Mouse (Mus musculus) spleen, postnatal 10 days (tissue): ENCODE data around the gene Tmem156.

Experiments
- DNase-seq, 2 experiments: peaks; one replicate each; pipeline ENCODE4 v3.0.0; 2021 to 2022; ENCODE audit warnings: low spot score in 2 of 2

Gene Tmem156

GRCm38 (mm10) chr5:65097457-65097856 is 5.5 kb upstream of the Tmem156 start:
- DNase-seq: no peak

- DNase-seq: no peak
These were observed 4.9 kb upstream of the Tmem156 start for GRCm38 (mm10) chr5:65096805-65097204.

DNA sequence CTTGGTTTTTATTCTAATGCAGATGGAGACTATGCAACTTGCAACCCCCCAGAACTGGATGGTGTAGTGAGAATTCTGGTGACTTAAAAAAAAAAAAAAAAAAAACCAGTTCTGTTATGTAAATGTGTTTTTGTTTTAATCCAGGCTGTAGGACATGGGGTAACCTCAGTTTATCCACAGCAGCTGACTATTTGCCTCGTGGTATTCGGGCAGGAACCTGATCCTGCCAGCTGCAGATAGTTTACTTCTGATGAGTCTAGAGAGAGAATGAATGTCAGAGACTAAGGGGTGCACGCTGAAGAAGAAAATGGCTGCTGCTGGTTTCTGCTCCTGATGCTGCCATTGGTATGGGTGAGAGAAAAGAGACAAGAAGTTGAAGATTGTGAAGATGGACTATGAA is 4.2 kb upstream of the Tmem156 start:
- no peak for DNase-seq

- no peak for DNase-seq
These were observed 3.1 kb upstream of the Tmem156 start for GRCm38 (mm10) chr5:65094902-65095545.

DNA sequence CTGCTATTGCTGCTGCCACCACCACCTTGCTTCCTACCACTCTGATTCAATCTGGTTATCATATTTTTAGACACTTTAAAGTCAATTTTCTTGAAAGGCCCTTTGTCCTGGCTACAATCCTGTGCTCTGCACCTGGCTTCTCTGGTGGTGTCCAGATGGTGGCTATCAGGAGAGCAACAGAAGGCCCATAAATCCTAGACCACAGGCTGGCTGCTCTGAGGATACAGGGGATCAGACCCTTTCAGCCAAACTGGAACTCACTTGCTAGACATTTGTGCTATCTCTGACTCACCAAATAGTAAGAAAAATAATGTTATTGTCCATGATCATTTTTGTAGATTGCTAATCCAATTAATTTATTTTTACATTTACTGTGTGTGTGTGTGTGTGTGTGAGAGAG is 1.8 kb upstream of the Tmem156 start:
- DNase-seq: no peak

GRCm38 (mm10) chr5:65091184-65091858 is 611 bp downstream of the Tmem156 start:
- no peak for DNase-seq

DNA sequence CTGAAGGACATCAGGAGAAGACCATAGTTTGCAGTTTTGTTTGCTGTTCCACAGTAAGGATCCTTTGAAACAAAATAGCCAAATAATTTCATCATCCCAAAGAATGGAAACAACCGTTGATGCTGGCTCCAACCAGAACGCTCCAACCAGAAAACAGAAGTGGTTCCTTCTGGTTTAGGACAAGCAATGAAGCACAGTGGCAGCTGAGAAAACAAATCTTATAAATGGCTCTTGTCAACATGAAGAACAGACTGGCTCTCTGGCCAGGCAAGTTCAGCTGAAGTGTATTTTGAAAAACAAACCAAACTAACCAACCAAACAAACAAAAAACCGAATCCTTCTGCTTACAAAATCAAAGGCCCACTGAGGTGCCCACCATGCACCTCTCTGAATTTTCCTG is 2.2 kb downstream of the Tmem156 start:
- no peak for DNase-seq

- no peak for DNase-seq
These were observed 5.4 kb downstream of the Tmem156 start for GRCm38 (mm10) chr5:65086522-65086921.

- no peak for DNase-seq
These were observed 10.1 kb downstream of the Tmem156 start for GRCm38 (mm10) chr5:65081836-65082235.

GRCm38 (mm10) chr5:65079881-65080280 is 12.1 kb downstream of the Tmem156 start:
- DNase-seq: no peak

DNA sequence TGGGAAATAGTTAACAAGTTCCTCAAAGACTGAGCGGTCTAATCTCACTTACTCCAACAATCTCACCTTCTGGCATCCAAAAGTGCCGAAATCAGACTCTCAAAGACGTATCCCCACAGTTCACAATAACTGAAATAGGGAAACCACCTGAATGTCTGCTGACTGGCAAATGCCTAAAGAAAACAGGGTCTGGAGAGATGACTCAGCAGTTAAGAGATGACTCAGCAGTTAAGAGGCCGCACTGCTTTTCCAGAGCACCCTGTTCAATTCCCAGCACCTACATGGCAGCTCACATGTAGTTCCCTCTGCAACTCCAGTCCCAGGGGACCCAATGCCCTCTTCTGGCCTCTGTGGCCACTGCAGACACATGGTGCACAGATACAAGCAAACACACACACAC is 13.9 kb downstream of the Tmem156 start:
- no peak for DNase-seq

DNA sequence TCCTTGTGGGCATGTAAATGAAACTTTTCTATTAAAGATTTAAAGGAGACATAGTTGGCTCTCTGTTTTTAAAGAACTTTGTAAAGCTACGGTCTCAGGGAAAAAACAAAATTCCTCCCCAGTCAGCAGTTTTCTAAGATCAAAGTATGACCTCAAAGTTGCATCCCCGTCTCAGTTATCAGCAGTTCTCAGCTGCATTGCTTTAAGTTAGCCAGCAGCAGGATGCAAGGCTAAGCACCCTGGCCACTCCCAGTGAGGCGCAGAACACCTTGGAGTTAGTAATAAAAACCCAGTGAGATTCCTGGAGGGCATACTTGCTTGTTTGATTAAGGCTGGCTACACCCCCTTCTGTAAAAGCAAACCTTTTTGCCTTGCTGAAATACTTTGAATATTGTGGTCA is 15.2 kb downstream of the Tmem156 start:
- no peak for DNase-seq

GRCm38 (mm10) chr5:65076087-65076486 is 15.8 kb downstream of the Tmem156 start:
- DNase-seq: no peak

DNA sequence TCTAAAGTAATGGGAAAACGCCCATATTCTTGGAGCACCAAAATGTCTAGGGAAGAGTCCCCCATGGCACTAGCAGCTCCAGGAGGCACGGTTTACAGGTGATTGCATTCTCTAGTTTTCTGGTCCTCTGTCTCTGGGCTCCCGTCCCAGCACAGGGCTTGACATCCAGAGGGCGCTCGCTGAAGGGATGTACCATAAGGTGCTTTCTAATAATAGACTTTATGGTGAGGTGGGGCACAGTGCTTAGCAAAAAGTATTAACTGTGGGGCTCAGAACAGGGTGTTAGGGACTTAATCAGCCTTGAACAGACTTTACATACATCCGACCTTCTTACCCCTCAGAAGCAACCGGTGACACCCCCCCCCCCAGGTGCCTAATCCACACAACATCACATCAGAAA is 17.2 kb downstream of the Tmem156 start:
- DNase-seq: no peak

DNA sequence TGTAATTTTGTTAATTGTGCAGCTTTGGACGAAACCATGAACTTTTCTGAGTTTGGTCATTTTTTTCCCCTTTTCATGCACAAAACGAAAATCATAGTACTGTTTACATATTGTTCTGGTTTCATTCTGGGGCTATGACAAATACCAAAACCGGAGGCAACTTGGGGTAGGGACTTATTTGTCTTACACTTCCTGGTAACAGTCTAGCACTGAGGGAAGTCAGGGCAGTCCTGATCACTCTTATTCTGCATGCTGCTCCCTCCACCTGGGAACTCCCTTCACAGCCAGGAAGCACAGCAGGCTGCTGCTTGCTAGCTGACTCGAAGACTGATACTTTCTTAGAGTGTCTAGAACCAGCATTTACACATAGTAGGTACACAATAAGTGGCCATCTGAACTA is 18.7 kb downstream of the Tmem156 start:
- no peak for DNase-seq

- no peak for DNase-seq
These were observed 20.2 kb downstream of the Tmem156 start for GRCm38 (mm10) chr5:65071689-65072118.

GRCm38 (mm10) chr5:65069872-65070271 is 22.1 kb downstream of the Tmem156 start:
- no peak for DNase-seq

DNA sequence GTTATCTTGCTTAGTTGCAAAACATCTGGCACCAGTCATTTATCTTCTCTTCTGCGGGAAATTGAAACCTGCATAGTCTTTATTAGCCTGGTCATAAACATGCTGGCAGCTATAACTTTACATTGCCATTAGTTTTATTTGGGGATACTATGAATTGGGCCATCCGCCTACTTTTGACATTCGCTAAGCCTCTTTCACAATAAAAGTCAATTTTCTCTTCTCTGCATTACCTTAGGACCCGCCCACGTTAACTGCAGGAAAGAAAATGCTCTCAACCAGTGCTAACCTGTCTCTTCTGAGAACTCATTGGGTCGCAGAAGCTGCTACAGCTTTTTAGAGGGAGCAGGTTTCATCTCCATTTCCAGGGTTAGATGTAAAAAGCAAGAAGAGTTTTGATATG is 23.8 kb downstream of the Tmem156 start:
- no peak for DNase-seq

- no peak for DNase-seq
These were observed 28.7 kb downstream of the Tmem156 start for GRCm38 (mm10) chr5:65063266-65063665.

- DNase-seq: no peak
These were observed 29.7 kb downstream of the Tmem156 start for GRCm38 (mm10) chr5:65062236-65062635.

DNA sequence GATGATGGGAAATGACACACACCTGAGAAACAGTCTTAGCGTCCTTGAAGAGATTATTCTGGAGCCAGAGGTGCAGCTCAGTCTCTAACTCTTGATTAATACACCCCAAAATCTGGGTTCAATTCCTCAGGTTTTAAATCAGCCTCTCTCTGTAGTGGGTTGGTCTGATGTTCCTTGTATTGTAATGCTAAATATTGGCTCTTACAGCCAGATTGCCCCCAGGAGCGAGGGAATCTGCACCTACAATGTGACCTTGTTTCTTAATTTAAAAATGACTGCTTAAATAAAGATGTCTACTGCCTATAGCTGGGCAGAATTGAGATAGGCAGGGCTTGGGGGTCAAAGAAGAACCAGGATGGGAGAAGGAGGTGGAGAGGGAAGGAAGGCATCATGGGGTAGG is 32.1 kb downstream of the Tmem156 start:
- DNase-seq: no peak

GRCm38 (mm10) chr5:65057596-65057995 is 34.3 kb downstream of the Tmem156 start:
- no peak for DNase-seq

DNA sequence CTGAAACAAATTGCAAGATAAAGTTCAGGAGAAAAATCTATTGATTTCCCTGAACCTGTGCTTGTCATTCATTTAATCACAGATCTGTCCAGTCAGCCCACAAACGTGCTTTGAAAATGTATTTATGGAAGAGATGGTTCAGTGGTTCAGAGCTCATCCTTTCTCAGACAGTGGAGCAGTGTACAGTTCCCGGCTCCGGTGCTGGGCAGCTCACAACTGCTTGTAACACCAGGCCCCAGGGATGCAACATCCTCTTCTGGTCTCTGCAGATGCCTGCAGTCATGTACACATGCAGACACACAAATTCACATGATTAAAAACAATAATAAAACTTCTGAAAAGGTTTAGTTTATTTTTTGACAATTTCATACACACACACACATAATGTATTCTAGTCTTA is 40.4 kb downstream of the Tmem156 start:
- no peak for DNase-seq

DNA sequence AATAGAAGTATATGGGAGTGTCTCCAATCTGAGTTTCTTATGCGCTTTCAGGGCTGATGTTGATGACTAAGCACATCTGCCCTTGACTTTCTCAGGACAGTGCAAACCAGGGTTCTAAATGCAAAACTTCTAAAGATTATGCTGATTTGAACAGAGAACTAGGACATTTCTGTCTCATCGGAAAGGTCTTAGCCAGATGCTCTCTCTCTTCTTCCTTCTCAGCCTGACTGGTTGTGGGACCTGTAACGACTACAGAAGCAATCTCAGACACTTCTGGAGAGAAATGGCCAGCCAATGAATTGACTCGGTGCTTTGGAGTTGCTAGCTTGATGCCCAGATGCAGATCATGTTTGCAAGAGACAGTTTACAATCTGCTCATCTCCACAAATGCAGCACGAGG is 42.1 kb downstream of the Tmem156 start:
- DNase-seq: no peak
